Mouse (Mus musculus): ENCODE measurements around the gene Neurl1b. TPM values are rescaled to one million over a fixed set of nuclear protein-coding genes. Genes with fewer than 3 reads are reported as not detected.

Neurl1b gene
- total and polyA plus RNA-seq, 2 experiments from 2014 or later = 2.1 to 69.7 TPM

DNA sequence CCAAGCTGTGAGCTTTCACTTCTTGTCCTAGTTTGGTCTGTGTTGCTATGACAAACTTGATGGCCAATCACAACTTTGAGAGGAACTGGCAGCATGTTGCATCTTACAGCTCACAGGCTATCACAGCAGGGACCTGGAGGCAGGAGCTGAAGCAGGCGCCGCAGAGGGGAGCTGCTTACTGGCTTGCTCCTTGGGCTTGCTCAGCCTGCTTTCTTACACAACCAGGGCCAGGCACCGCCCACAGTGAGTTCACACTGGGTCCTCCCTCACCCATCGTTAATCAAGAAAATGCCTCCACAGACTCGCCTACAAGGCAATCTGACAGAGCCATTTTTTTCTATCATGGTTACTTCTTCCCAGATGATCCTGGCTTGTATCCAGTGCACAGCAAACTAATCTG lies 72.6 kb downstream of the Neurl1b start:
- H3K9me3 ChIP-seq (ENCODE audit: low read length) = no peaks in the 10 kb centered on the region
- WGBS = 68% methylated on average over 5 of the region's 5 CpGs
- no peak overlapping the region for H3K4me2 ChIP-seq (ENCODE audit: low read depth, low read length, poor library complexity, severe bottlenecking)
- no peak overlapping the region for H3K9ac ChIP-seq (replicated peaks; ENCODE audit: low read length, poor library complexity, severe bottlenecking)
- H3K4me1 ChIP-seq (ENCODE audit: insufficient read depth, low read length) = no peaks in the 10 kb centered on the region
- H3K36me3 ChIP-seq (ENCODE audit: insufficient read depth, low read length) = no peaks in the 10 kb centered on the region
- no peak overlapping the region for H3K4me3 ChIP-seq (ENCODE audit: low read depth, low read length)
- DNase-seq (ENCODE audit: low spot score) (no peak), ATAC-seq (ENCODE audit: low FRiP score) (no peak)
- no peak for TF ChIP-seq CTCF (IDR thresholded peaks at IDR 0.05)
- no peak overlapping the region for H3K27ac ChIP-seq (ENCODE audit: low read depth, low read length)
- H3K27me3 ChIP-seq (ENCODE audit: insufficient read depth, low read length) = no peaks in the 10 kb centered on the region

DNA sequence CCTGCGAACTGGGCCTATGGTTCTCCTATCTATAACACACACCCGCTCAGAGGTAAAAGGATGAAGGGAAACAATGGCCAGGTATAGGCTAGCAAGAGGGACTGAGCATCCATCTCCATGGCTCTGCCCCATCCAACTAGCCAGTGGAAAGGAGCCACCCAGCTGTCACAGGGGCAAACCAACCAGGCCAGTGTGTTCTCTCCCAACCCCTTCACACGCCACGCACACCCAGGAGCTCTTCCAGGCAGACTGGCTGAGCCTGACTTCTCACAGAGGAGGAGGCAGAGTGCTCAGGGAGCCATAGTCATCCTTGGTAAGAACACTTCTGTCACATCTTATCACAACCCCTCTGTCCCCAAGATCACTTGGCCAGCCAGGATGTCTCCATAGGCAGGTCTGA lies 73.3 kb downstream of the Neurl1b start:
- no peaks in the 10 kb centered on the region for H3K36me3 ChIP-seq (ENCODE audit: insufficient read depth, low read length)
- WGBS = 91% methylated on average over 4 of the region's 4 CpGs
- H3K27ac ChIP-seq (ENCODE audit: low read depth, low read length) = no peak overlapping the region
- ATAC-seq (ENCODE audit: low FRiP score) (no peak), DNase-seq (ENCODE audit: low spot score) (no peak)
- no peaks in the 10 kb centered on the region for H3K9me3 ChIP-seq (ENCODE audit: low read length)
- H3K4me3 ChIP-seq (ENCODE audit: low read depth, low read length) = no peak overlapping the region
- H3K9ac ChIP-seq (replicated peaks; ENCODE audit: low read length, poor library complexity, severe bottlenecking) = no peak overlapping the region
- H3K4me2 ChIP-seq (ENCODE audit: low read depth, low read length, poor library complexity, severe bottlenecking) = no peak overlapping the region
- no peaks in the 10 kb centered on the region for H3K27me3 ChIP-seq (ENCODE audit: insufficient read depth, low read length)
- no peak for TF ChIP-seq CTCF (IDR thresholded peaks at IDR 0.05)
- H3K4me1 ChIP-seq (ENCODE audit: insufficient read depth, low read length) = no peaks in the 10 kb centered on the region

DNA sequence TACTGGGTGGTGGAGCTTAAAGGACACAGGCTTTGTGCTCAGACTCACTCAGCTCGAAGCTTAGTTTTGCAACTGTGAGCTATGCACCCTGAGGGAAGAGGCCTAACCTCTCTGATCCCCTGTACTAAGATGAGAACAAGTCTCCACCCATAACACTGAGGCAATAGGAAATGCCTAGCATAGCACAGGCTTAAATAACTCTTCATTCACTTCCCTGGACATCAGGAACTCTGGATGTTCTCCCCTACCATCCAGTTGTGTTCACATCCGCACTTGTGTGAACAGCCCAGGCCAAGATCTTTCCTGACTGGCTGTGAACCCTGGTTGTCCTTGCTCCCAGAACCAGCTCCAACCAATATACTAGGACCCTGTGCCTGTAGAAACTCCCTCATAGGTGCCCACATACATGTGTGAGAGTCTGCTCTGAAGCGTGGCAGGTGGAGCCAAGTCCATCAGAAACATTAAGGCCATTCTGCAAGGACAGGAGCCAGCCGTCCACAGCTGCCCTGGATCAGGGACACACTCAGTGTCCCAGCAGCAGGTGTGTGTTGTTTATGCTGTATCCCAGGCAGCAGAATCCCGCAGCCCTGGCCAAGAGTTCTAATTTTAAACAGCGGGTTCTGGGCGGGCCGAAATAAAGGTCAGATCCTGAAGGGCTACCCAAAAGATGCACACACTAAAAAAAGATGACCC lies 74.2 kb downstream of the Neurl1b start:
- WGBS = 85% methylated on average over 8 of the region's 8 CpGs
- ATAC-seq (ENCODE audit: low FRiP score) = no peak
- Histone ChIP-seq H3K27me3 (ENCODE audit: insufficient read depth, low read length) (no peaks in the 10 kb centered on the region), H3K36me3 (ENCODE audit: insufficient read depth, low read length) (no peaks in the 10 kb centered on the region), H3K27ac (ENCODE audit: low read depth, low read length) (no peak overlapping the region), H3K9ac (replicated peaks; ENCODE audit: low read length, poor library complexity, severe bottlenecking) (no peak overlapping the region), H3K4me3 (ENCODE audit: low read depth, low read length) (no peak overlapping the region), H3K4me2 (ENCODE audit: low read depth, low read length, poor library complexity, severe bottlenecking) (no peak overlapping the region), H3K9me3 (ENCODE audit: low read length) (no peaks in the 10 kb centered on the region; the same call in 1 of the 2 replicates), H3K4me1 (ENCODE audit: insufficient read depth, low read length) (no peaks in the 10 kb centered on the region)
- no peak for TF ChIP-seq CTCF (IDR thresholded peaks at IDR 0.05)
- DNase-seq (ENCODE audit: low spot score) = no peak

DNA sequence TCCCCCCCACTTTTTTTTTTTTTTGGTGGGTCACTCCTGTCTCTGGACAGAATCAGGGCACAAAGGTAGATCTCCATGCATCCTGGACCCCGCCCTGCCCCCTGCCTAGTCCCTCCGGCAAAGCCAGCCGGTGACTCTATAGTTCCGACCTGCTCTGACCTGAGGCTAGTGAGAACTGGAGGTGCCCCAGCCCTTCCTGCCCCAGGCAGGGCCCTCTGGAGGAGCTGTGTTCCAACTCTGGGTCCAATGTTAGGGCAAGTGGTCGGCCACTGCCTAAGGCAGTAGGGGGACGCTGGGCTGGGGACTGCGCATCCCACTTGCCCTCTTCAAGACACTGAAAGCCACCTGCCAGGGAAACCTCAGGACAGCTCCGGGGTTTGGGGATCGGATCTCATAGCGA lies 75.4 kb downstream of the Neurl1b start:
- TF ChIP-seq CTCF (IDR thresholded peaks at IDR 0.05) = no peak
- WGBS = 92% methylated on average over 10 of the region's 10 CpGs

DNA sequence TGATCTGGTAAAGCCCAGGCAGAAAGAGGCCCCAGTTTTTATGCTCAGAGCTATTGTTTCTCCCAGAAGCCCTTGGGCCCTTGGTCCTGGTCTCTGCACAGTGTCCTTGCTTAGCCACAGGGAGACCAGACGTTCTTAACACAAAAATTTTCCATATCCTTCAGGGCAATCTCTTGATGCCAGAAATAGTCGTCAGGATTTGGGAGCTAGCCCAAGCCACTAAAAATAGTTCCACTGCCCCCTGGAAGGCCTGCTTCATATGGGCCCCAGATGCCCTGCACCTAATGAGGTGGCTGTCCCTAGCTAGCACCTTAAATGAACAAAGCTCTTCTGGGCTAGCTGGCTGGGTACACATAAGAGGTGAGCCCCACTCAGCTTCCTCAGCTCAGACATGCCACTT lies 76.3 kb downstream of the Neurl1b start:
- Histone ChIP-seq H3K4me2 (ENCODE audit: low read depth, low read length, poor library complexity, severe bottlenecking) (no peak overlapping the region), H3K27ac (ENCODE audit: low read depth, low read length) (no peak overlapping the region), H3K36me3 (ENCODE audit: insufficient read depth, low read length) (no peaks in the 10 kb centered on the region), H3K9me3 (ENCODE audit: low read length) (no peaks in the 10 kb centered on the region; the same call in 1 of the 2 replicates), H3K27me3 (ENCODE audit: insufficient read depth, low read length) (no peaks in the 10 kb centered on the region), H3K4me3 (ENCODE audit: low read depth, low read length) (no peak overlapping the region), H3K9ac (replicated peaks; ENCODE audit: low read length, poor library complexity, severe bottlenecking) (no peak overlapping the region), H3K4me1 (ENCODE audit: insufficient read depth, low read length) (no peaks in the 10 kb centered on the region)
- no peak for ATAC-seq (ENCODE audit: low FRiP score)
- no peak for TF ChIP-seq CTCF (IDR thresholded peaks at IDR 0.05)
- no peak for DNase-seq (ENCODE audit: low spot score)
- WGBS = 92% methylated on average over 2 of the region's 2 CpGs

More for the DNA sequence above, 75.4 kb downstream of the Neurl1b start:
- no peak overlapping the region for H3K4me3 ChIP-seq (ENCODE audit: low read depth, low read length)
- H3K36me3 ChIP-seq (ENCODE audit: insufficient read depth, low read length) = no peaks in the 10 kb centered on the region
- H3K9ac ChIP-seq (replicated peaks; ENCODE audit: low read length, poor library complexity, severe bottlenecking) = no peak overlapping the region
- no peaks in the 10 kb centered on the region; the same call in 1 of the 2 replicates for H3K9me3 ChIP-seq (ENCODE audit: low read length)
- no peak overlapping the region for H3K27ac ChIP-seq (ENCODE audit: low read depth, low read length)
- DNase-seq (ENCODE audit: low spot score) (no peak), ATAC-seq (ENCODE audit: low FRiP score) (no peak)
- H3K4me2 ChIP-seq (ENCODE audit: low read depth, low read length, poor library complexity, severe bottlenecking) = no peak overlapping the region
- H3K27me3 ChIP-seq (ENCODE audit: insufficient read depth, low read length) = no peaks in the 10 kb centered on the region
- no peaks in the 10 kb centered on the region for H3K4me1 ChIP-seq (ENCODE audit: insufficient read depth, low read length)

- H3K4me3 ChIP-seq (ENCODE audit: low read depth, low read length) = no peak overlapping the region
- H3K27me3 ChIP-seq (ENCODE audit: insufficient read depth, low read length) = no peaks in the 10 kb centered on the region
These were observed 77.6 kb downstream of the Neurl1b start for GRCm38 (mm10) chr17:26492246-26492645.

More at GRCm38 (mm10) chr17:26492246-26492645, 77.6 kb downstream of the Neurl1b start:
- Histone ChIP-seq H3K27ac (ENCODE audit: low read depth, low read length) (no peak overlapping the region), H3K4me2 (ENCODE audit: low read depth, low read length, poor library complexity, severe bottlenecking) (no peak overlapping the region), H3K36me3 (ENCODE audit: insufficient read depth, low read length) (no peaks in the 10 kb centered on the region), H3K4me1 (ENCODE audit: insufficient read depth, low read length) (no peaks in the 10 kb centered on the region), H3K9ac (replicated peaks; ENCODE audit: low read length, poor library complexity, severe bottlenecking) (no peak overlapping the region), H3K9me3 (ENCODE audit: low read length) (no peaks in the 10 kb centered on the region; the same call in 1 of the 2 replicates)
- ATAC-seq (ENCODE audit: low FRiP score) = no peak
- no peak for TF ChIP-seq CTCF (IDR thresholded peaks at IDR 0.05)
- WGBS = 94% methylated on average over 3 of the region's 3 CpGs
- DNase-seq (ENCODE audit: low spot score) = no peak

All from midbrain, postnatal 0 days (tissue).